Mouse (Mus musculus) frontal cortex, postnatal 10 days (tissue): ENCODE results near the gene Smpd1.

Source experiments
- DNase-seq, 2 experiments: peaks; one replicate each; pipeline ENCODE4 v3.0.0; 2022; ENCODE audit warnings: low spot score in 2 of 2, mixed read lengths in 1 of 2

The Smpd1 gene

DNA sequence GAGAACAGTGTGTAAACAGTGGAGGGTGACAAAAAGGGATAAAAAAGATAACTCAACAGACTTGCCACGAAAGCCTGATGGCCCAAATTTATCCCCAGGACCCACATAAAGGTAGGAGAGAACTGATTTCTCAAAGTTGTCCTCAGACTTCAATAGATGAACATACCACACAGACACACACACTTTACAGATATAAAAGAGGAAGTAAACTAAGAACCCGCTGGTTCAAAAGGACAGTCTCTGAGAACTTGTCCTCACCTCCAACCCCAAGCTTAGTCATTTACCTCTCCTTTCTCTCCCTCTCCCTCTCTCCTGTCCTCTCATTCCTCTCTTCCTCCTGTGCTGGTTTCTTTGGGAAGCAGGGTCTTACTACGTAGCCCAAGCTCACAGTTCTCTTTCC is 8.2 kb downstream of the Smpd1 start:
- DNase-seq = no peak

GRCm38 (mm10) chr7:105563367-105563766 is 9.2 kb downstream of the Smpd1 start:
- no peak for DNase-seq

DNA sequence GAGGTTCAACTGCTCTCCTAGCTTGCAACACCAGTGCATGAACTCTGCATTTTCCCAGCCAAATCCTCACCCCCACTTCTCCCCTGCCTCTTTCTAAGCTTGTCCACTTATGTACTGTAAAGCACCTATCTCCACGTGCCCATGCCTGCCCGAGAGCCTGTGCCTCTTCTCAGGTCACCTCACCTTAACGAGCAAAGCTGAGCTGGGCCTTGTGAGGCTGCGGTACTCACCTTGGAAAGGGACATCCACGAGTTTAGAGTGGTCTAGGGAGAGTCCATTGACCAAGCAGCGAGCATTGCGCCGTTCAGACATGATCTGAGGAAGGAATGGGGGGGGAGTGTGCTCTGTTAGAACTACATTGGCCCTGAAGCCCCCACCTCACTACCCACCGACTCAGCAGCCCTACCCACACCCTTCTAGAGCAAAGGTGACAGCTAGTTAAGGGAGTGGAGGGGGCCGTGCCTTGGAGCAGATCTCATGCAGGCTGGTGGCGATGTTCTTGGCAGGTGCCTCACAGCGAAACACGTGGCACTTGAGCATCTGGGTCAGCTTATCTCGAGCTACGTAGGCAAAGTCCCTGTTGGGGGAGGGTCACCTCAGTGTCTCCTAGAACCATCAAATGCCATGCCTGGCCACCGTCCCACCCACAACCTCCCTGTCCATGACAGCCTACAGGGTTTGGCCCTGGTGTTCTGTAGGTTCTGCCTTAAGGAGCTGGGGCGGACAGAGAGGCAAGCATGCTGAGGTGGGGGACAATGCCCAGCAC is 11.1 kb downstream of the Smpd1 start:
- DNase-seq = no peak

DNA sequence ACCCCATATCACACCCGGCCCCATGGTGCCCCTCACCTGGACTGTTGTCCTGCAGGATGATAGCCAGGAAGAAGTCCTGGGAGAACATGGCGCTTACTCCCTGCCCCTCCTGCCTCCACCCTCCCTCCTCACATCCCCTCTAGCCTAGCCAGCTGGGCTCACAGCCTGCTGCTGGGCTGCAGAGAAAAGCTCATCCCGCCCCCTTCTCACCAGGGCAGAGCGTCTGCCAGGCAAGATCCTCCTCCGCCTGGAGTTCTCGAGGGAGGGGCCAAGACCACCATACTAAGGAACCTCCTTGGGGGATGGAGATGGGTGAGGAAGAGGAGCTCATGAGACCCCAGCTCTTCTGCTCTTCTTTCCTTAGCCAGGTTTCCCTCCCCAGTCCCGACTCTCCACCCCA is 14.4 kb downstream of the Smpd1 start:
- peak; percentile 71 to 78 for DNase-seq

DNA sequence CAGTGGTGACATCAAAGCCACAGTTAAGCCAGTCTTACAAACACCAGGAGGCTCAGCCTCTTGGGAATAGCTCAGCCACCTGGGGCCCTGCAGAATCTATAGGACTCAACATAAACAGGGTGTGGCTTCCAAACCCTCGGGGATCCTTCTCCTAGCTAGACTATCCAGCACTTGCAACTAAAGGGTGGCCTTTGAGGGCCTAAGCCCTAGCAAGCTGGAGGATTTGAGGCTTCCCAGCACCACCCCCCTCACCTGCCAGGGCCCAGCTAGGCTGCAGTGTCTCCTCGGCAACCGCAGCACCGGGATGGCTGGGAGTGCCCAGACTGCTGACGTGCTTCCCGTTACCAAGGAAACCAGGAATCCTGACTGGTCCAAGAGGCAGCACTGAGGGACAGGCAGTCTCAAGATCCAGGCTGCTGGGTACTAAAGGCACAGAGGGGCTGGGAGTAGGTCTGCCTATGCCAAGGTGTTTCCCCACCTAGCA is 14.9 kb downstream of the Smpd1 start:
- DNase-seq = peak; percentile 84 to 86

GRCm38 (mm10) chr7:105569512-105570496 is 15.6 kb downstream of the Smpd1 start:
- peak in 1 of 2 experiments; percentile 48 for DNase-seq

DNA sequence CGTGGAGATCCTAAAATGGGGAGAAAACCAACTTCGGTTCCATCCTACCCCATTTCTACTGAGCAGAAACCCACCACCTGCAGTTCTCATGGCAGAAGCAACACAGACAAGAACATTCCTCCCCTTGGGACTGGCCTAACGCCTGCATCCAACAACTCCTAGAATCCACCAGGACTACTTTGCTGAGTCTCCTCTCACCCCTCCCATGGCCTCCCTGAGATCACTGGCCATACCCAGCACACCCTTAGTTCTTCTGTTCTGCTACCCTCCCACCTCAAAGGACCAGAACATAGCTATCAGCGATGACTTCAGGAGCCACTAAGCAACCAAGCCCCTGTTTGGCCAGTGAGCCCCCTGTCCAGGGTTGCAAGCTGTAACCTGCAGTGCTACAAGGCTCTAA is 16.6 kb downstream of the Smpd1 start:
- no peak for DNase-seq

DNA sequence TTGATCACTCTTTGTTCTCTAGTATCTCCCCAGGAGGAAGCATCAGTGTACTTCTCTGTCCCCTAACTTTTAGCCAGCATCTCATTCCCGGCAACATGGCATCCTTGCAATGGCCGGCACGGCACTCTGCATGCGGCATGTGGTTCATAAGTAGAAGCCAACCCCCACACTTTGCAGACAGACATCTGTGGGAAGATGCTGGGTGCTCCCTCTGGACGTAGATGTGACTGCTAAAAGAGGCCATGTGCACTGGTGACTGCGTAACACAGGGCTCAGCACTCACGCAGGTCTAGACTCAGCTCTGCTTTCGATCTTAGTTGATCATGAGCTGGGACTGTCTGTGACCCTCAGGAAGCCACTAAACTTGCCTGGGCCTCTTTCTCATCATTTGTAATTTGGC is 18.8 kb downstream of the Smpd1 start:
- no peak for DNase-seq

- DNase-seq = no peak
These were observed 20.4 kb downstream of the Smpd1 start for GRCm38 (mm10) chr7:105574537-105574936.

- DNase-seq = no peak
These were observed 22.1 kb downstream of the Smpd1 start for GRCm38 (mm10) chr7:105576166-105576748.

DNA sequence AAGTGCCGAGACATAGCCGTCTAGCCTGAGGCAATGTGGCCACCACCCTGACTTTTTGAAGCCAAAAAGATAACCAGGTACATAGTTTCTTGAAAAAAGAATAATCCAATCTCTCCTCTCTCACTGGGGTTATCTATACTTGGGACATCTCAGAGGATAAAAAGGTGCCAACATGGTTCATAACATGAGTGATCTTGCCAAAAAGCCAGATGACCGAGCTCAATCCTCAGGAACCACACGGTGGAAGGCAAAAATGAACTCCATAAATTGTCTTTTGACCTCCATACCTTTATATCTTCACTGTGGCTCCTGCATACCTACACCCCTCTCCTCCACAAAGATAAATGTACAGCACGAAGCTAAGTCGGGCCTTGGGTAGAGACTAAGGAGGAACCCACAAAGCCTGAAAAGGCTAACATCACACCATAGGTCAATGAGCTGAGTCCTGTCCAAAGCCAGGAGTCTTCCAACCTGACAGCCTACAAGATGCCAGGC is 23.3 kb downstream of the Smpd1 start:
- no peak for DNase-seq

DNA sequence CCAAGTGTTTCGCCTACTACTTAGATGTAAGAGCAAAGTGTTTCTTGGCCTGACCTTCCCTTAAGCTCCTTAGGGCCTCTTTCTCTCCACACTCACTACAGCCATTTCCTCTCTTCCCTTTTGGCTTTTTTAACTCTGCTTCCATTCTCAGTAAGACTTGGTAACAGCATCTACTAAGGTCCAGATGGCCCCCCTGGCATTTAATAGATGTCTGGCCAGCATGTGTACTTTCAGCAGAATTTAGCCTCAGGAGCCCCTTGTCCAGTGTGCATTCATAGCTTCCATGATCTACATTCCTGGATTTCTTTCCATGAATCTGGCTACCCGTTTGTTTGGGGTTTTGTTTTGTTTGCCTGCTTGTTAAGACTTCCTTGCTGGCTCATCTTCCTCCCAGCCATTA is 24.3 kb downstream of the Smpd1 start:
- no peak for DNase-seq

GRCm38 (mm10) chr7:105580627-105581089 is 26.5 kb downstream of the Smpd1 start:
- DNase-seq = no peak

DNA sequence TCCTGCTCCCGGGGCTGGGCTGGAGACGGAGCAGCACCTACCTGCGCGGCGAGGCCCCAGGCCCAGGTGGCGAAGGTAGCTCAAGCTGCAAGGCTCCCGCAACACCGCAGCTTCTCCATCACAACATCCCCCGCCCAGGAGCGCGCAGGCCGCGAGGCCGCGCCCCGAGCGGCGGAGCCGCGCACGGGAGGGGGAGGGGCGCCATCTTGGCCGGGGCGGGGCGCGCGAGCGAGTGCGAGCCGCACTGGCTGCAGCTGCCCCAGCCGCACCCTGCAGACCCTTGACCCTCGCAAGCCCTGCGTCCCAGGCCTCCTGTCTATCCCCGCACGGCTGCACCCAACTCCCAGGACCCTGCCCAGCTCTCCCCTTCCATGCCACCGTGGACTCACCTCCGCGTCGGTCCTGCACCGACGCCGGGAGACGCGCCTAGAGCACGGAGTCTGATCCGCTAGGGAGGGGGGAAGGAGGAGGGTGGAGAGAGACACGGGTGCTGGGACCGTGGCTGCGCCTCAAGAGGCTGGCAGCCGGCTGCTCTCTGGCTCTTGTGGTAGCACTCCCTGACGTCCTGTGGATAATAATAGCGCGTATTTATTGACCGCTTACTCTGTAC is 27.0 kb downstream of the Smpd1 start, which contains the start of gene Apbb1:
Gene Apbb1 (minus strand): TSS at position 560 of the 610 bp plus-strand sequence.
- DNase-seq = peak; percentile 59 to 76

DNA sequence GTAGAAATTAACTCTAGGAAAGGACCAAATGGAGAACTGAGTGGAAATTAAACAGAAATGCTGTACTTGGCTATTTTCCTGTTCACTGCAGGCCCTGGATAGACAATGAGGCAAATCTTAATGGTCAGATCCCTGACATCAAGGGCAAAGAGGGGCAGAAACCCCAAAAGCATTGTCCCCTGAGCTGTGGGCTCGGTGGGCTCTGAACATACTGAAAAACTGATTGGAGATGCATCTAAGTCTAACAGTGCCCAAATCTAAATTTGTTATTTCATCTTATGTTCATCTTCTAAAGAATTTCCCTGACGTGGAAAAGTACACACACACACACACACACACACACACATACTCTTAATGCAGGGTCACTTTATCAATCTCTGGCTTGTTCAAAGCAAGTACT is 27.8 kb downstream of the Smpd1 start:
- DNase-seq = no peak

DNA sequence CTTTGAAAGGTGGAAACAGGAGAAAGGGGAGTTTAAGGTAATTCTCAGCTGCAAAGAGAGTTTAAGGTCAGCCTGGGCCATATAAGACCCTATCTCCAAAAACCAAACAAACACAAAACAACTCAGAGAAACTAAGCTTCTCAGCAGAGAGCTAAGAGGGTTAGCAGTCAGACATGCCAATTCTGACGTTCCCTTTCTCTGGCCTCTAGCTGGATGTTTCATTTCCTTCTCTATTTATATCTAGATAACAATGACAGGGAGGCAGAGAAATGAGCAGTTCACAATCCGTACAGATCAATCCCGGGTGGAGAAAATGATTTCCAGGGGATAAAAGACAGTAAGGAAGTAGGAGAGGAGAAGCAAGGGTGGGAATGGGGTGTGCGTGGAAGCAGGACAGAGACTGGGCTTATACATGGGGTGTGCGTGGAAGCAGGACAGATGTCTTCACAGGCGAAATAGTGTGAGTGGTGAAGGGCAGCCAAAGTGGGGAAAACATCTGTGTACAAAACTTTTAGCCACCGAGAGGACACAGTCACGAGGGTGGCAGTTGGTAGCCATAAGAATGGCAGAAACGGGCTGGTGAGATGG is 34.3 kb downstream of the Smpd1 start:
- no peak for DNase-seq

DNA sequence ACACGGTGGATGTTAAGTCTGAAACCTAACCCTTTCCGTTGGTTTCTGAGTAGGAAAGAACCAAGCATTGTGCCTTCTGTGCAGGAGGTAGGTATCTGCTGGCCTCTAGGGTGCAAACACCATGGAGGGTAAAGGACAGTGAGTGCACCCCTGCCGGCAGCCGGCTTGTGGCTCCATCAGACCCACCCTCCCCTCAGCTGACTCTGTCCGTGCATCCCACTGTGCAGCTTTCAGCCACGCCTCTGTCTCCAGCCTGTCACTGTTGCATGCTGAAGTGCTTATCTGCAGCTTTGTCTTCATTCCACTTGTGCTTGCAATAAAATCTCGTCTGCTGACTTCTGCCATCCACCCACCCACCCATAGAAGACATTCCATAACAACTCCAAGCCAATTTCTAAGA is 35.9 kb downstream of the Smpd1 start:
- DNase-seq = no peak

DNA sequence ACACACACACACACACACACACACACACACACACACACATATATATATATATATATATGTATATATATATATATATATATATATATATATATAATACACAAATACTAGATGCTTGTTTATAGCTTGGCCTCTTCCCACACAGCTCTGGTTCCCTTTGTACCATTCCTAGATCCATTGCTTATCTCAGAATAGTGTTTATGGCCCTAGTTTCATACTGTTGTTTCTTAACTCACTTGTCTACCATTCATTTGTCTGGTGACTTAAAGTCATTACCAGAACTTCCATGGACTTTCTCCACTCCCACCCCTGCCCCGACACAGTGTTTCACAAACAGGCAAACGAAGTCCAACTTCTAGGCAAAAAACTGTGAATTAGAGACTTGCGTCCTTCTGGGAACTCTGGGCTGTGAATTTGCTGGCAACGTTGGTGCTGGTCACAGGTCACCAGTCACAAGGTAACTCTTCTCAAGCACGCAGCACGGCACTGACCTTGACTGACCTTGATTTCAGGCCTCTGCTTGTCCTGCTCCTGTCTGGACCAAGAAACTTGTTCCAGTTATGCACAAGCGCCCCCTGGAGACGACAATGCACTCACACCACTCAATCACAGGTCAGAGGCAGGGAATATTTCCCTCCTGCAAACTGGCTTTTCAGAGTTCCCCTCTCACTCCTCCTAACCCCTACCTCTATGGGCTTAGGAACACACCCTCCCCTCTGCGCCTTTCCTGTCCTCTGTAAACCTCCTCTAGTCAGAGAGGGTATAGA is 48.9 kb downstream of the Smpd1 start:
- DNase-seq = peak in 1 of 2 experiments; percentile 47
